Mouse (Mus musculus): ENCODE measurements at regions not wholly inside any gene's neighbourhood (a gene's known extent, or its start where the extent isn't known, plus 50 kb on each side); places are given as distances from the start of the nearest gene placed in this dataset.

- TF ChIP-seq POLR2A (IDR thresholded peaks at IDR 0.05; ENCODE audit: extremely low read depth, insufficient read depth, low read length) (no peak), CTCF (IDR thresholded peaks at IDR 0.05; ENCODE audit: extremely low read depth, insufficient read depth, low read length) (no peak)
Measured at GRCm38 (mm10) chr4:101333036-101333435, 68.0 kb upstream of the Jak1 start.

Data from cortical plate, adult 2 months (tissue).